Mouse (Mus musculus) adrenal gland, adult (tissue): ENCODE measurements at regions not wholly inside any gene's neighbourhood (a gene's known extent, or its start where the extent isn't known, plus 50 kb on each side); places are given as distances from the start of the nearest gene placed in this dataset.
A peak's percentile ranks its signal among the peaks of the same experiment; 100 is the strongest.

Experiments used
- DNase-seq, 2 experiments: peaks; one replicate each; pipeline ENCODE4 v3.0.0; 2022 to 2023; ENCODE audit warnings: low spot score in 1 of 2; ENCODE audit not compliant: inconsistent age in 2 of 2

DNA sequence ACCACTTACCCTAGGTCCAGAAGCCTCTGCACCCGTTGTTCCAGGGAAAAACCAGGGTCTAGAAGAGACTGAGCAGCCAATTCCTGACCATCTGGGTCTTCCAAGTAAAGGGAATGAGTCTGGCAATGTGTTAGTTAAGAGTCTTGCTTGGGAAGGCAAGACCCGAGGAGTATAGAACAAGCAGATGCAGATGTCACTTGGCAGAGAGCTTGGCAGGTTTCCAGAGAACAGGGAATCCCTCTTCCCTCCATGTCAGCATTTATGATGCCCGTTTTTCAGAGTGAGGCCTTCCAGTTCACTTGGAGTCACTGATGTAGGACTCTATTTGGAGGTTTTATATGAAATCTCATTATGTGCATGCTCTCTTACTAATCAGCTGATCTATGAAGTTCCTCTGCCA is 231.1 kb downstream of the Bcl2 start:
- DNase-seq, result no peak

DNA sequence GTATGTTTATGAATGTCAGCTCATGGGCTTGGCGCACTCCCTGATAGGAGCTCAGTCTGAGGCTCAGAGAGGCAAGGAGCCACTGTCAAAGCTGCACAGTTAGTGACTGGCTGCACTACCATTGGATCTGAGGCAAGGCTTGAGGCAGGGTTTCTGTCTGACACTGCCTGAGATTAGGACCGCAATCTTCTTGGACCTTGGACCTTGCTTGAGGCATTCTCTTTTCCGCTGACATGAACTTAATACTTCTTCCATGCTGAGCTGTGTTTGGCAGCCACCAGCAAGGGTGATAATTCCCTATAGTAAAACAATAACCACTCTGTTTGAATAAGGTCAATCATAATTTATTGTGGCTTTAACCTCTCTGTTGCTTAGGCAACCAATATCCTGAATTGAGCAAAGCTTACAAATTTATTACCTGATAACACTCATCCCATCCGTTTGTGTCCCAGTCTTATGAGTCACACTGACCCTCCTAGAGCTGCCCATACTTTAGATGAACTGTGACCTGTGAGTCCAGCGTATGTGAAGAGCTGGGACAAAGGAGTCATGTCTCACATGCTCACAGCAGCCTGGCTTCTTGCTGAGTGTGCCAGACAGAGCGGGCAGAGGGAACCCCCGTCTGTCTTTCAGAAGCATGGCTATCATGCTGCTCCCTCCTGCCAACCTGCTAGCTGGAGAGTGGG is 236.3 kb downstream of the Bcl2 start:
- DNase-seq, result peak in 1 of 2 experiments; percentile 66

DNA sequence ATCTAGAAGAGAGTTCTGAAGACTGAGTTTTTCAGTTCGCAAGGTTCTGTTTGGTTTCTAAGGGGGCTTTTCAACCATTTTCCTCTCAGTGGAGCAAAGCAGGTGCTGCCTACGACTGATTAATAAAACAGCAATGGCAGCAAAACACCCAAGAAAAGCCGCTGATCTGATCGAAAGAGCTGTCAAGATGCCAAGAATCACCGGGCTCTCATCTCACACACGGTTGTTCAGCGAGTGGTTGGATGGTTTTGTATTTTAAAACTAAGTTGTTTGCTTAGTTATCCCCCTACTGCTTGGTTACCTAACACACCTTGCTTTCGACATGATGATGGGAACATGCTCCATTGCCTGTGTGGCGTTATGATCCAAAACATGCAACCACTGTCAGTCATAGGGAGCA is 246.1 kb downstream of the Bcl2 start:
- DNase-seq, result no peak

DNA sequence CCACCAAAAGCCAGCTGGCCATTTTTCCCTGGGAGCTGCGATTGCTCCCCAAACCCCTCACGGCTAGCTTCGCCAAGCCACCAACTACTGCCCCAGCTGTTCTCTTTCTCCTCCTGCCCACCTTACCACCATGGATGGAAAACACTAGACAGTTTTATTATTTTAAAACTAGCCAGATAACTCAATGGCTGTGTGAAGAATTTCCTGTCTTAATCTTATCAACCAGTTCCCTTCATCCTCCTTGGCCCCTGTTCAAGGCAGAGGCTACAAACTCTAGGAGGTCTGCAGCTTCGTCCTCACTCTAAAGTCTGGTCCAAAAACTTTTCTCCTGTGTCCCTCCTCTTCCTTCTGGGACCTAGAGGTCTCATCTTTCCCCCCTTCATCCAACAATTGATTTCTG is 247.4 kb downstream of the Bcl2 start:
- no peak for DNase-seq

DNA sequence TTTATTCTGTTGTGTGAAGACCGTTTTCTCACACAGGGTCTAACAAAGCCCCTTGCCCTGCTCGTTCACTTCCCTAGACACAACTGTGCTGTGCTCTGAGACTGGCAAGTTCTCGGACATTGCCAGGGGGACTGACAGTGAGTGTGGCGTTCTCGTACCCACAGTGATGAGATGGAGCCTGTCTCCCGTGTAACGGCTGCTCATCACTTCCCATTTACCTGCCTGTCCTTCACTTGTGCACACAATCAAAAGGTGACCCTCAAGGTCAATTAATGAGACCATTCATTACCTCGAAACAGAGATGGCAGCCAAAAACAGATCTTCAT is 248.1 kb downstream of the Bcl2 start:
- no peak for DNase-seq

DNA sequence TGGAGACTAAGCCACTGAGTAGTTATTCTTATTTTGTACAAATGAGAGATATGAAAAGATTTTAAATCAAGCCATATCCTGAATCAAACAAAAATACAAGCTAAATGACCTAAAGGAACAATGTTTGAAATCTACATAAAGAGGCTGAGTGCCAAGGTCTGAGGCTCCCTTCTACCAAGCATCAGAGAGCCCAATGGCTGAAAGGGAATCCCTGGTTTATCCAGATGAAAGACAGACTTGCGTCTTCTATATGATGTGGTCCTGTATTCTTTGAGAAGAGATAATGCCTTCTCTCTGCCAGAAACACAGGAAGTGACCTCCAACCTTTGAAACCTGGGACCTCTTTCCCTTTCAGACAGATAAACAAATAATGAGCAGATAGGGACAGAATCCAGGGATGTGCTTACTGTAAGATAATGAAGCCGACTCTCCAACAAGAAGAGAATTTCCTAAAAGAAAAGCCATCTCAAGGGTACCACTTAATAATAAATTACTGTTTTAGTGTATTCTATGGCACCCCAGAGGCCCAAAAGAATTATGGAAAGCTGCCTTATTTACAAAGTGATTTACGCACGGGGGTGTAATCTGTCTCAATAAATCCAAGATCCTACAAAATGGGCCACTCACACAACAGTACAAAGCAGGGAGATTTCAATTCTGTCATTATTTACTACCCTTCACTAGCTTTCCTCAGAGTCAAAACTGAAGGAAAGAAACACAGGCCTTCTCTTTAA is 248.7 kb downstream of the Bcl2 start:
- no peak for DNase-seq

DNA sequence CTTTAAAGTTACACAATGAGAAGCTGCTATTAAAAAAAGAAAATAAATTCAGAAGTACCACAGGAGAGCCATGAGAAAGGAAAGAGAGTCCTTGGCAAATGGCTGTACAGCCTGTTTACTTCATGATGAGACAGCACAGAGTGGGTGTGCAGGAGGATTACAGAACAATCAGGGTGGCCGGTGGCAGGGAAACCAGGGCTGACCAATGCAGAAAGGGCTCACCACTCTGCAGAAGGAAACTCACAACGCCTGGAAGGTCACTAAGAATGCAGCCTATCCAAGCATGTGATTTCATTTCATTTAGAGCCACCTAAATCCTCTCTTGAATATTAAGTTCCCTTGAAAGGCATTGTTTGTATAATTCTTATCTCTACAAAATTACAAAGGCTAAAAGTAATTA is 249.3 kb downstream of the Bcl2 start:
- no peak for DNase-seq

DNA sequence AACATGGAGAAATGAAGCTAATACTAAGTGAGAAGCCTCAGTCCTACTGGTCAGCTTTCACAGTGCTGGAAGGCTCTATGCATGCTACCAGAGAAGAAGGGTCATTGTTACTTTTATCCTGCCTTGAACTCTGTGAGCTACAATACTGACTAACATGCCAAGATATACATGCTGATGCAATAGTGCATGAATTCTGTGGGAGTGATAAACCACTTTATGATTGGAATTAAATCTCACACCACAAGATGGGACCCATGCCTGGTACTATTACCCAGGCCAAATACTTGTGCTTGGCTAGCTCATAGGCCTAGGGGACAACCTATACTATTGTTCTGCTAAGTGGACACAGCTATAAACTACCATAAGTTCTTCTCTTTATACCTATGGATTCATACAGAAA is 251.5 kb downstream of the Bcl2 start:
- DNase-seq, result no peak

DNA sequence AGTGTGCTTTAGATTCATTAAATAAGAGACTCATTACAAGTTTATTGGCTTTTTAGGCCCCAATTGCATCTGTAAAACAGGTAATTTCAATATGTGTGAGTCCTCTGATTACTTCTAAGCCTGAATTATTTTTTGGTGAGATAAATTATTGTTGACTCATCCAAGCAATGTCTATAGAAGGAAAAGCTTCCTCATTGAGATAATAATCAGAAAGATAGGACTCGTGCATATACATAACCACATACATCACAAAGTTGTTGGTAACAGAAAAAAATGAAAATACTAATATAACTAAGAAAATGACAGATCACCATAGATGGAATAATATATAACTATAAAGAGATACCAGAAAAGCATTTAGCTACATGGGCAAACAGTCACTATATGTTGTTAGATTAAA is 252.0 kb downstream of the Bcl2 start:
- no peak for DNase-seq

DNA sequence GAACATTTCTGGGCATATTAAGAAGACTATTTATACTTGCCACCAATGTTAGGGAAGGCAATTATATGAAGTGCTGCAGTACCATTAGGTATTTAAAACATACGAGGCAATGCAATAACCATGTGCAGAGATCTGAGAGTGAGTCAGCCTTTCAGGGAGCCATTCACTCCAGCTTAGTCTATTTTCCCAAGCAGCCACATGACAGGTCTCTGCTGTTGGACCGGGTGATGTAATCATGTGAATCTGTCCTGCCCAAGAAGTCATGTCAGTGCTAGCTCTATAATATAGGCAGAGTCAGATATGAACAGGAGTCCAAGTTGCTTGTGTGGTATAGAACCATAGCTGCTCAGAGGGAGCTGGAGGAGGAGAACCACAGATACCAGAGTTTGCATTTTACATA is 253.1 kb downstream of the Bcl2 start:
- peak in 1 of 2 experiments; percentile 48 for DNase-seq

DNA sequence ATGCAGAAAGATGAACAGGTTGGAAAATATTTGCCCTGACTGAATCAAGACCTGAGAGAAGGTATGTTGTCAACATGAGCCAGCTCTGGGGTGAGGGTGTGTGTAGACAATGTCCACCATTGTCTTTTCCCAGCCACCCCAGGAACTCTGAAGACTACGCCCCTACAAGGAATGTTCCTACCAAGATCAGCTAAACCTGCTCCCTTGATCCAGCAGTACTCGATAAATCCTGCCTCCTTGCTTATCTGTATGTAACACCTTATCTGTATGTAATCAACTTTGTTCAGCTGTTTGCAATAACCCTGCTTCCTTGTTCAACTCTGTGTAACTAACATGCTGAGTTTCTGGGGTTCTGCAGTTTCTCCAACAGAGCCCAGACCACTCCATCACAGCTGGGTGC is 264.3 kb downstream of the Bcl2 start:
- DNase-seq, result no peak
